Mouse (Mus musculus): ENCODE results near the gene Snx32.

DNA sequence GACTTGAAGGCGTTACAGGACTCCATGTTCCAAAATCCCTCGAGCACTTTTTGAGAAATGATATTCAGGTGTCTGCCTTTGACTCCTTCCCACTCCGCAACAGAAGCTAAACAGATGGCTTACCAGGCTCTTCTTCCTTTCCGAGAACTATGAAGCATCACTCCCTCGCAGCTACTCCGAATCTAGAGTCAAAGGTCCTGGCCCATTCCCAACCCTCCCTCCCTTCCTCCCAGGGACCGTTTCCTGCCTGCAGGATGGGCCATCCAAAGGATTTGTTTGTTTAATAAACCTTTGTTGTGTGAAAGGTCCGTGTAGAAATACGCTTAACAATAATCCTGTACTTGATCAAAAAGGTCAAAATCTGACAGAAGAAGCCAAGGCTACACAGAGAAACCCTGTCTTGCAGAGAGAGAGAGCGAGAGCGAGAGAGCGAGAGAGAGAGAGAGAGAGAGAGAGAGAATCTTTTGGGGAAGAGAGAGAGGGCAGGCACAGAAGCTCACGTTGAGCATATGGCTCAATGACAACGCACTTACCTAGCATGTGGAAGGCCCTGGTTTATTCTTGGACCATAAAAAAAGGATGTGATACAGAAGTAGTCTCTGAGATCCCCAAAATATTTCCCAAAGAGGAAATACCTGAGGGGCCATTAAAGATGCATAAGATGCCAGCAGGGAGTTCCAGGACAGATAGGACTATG lies 52.4 kb downstream of the Snx32 start, which contains the start of gene Ccdc85b:
- TF ChIP-seq POLR2A (IDR thresholded peaks at IDR 0.05; ENCODE audit: insufficient read length, low read depth), result no peak
- TF ChIP-seq MYOG (IDR thresholded peaks at IDR 0.05; ENCODE audit: control insufficient read depth in 1 of 3, insufficient read depth in 1 of 3, insufficient read length in 2 of 3, low read depth in 2 of 3), result no peak
- TF ChIP-seq POLR2AphosphoS2 (IDR thresholded peaks at IDR 0.05; ENCODE audit: insufficient read length, low read depth), result no peak
- no peak for TF ChIP-seq MYOD1 (IDR thresholded peaks at IDR 0.05; ENCODE audit: control insufficient read depth in 1 of 3, insufficient read length in 2 of 3, low read depth in 2 of 3)
- TF ChIP-seq E2F4 (IDR thresholded peaks at IDR 0.05; ENCODE audit: insufficient read depth), result no peak
- no peak for TF ChIP-seq REST (IDR thresholded peaks at IDR 0.05; ENCODE audit: insufficient read depth, insufficient read length)
- no peak for TF ChIP-seq MAX (IDR thresholded peaks at IDR 0.05; ENCODE audit: low read depth)
- TF ChIP-seq CEBPB (IDR thresholded peaks at IDR 0.05; ENCODE audit: insufficient read depth, poor library complexity, severe bottlenecking), result no peak
